Mouse (Mus musculus) liver, embryonic 14.5 days (tissue): ENCODE measurements around the gene Pirb.

ENCODE experiments used
- CTCF ChIP-seq: IDR thresholded peaks from 2 replicates; pipeline ENCODE4 v1.5.1; 2016; ENCODE audit warnings: antibody characterized with exemption, low read depth, control low read depth
- EP300 ChIP-seq: IDR thresholded peaks from 2 replicates; pipeline ENCODE4 v1.6.1; 2016; ENCODE audit warnings: antibody characterized with exemption, low read depth

GRCm38 (mm10) chr7:3666921-3667391 lies 53.2 kb downstream of the Pirb start:
- TF ChIP-seq CTCF (peak; percentile 43), EP300 (no peak)
